Mouse (Mus musculus) midbrain, embryonic 11.5 days (tissue): ENCODE measurements at regions not wholly inside any gene's neighbourhood (a gene's known extent, or its start where the extent isn't known, plus 50 kb on each side); places are given as distances from the start of the nearest gene placed in this dataset.

Experiments
- ATAC-seq: fragments of 200-750 bp; cut with Nextera tagmentation; 2 replicates; pipeline ENCODE4 v1.8.0; 2017; ENCODE audit warnings: moderate TSS enrichment, moderate library complexity; ENCODE audit not compliant: low FRiP score
- DNase-seq: peaks from one replicate; pipeline ENCODE4 v3.0.0; 2015; ENCODE audit warnings: low spot score; ENCODE audit errors: missing footprints
- H3K27ac ChIP-seq: fragments of 300-500 bp; sonication (generic); 2 replicates; pipeline ENCODE4 v1.5.1; 2014; ENCODE audit warnings: low read depth, low read length
- H3K27me3 ChIP-seq: fragments of 300-500 bp; sonication (generic); 2 replicates; pipeline ENCODE4 v1.6.1; 2014; ENCODE audit warnings: mild to moderate bottlenecking, low read length, moderate library complexity, mixed read lengths; ENCODE audit not compliant: control insufficient read depth, insufficient read depth
- H3K36me3 ChIP-seq: fragments of 300-500 bp; sonication (generic); 2 replicates; pipeline ENCODE4 v1.6.1; 2014; ENCODE audit warnings: mild to moderate bottlenecking, low read length, moderate library complexity, mixed read lengths; ENCODE audit not compliant: control insufficient read depth, insufficient read depth
- H3K4me1 ChIP-seq: fragments of 300-500 bp; sonication (generic); 2 replicates; pipeline ENCODE4 v1.6.1; 2014; ENCODE audit warnings: low read length; ENCODE audit not compliant: control insufficient read depth, insufficient read depth
- H3K4me2 ChIP-seq: fragments of 300-500 bp; sonication (generic); 2 replicates; pipeline ENCODE4 v1.6.1; 2014; ENCODE audit warnings: mild to moderate bottlenecking, moderate library complexity
- H3K4me3 ChIP-seq: fragments of 300-500 bp; sonication (generic); 2 replicates; pipeline ENCODE4 v1.5.1; 2014; ENCODE audit warnings: low read depth, low read length
- H3K9ac ChIP-seq: fragments of 300-500 bp; sonication (generic); 2 replicates; pipeline ENCODE4 v1.6.1; 2014; ENCODE audit warnings: low read length
- H3K9me3 ChIP-seq: fragments of 300-500 bp; sonication (generic); 2 replicates; pipeline ENCODE4 v1.6.1; 2016; ENCODE audit warnings: low read length; ENCODE audit not compliant: control insufficient read depth
- WGBS: fragments of 180-500 bp; shearing (Covaris S2); extraction: QIAGEN DNeasy Blood & Tissue Kit; methylation state at CpG from one replicate; pipeline ENCODE4 v1.1.7; 2014; 5-methylcytosine and 5-hydroxymethylcytosine counted together

DNA sequence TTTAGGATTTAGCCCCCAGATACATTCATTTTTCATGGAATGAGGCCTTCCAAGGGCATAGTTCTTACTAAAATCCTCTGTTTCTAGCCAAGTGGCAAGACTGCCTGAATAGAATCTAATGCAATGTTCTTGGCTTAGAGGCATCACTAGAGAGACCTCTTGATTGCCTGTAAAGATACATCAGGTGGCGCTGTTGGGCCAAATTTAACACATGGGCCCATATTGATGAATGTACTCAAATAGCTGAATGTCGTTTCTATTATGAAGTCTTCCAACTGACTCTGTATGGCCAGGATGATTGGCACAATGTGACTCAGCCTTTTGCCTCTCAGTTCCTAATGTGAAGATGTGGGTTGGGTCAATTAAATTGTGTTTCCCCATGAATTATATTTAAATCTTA lies 328.0 kb downstream of the Slco6d1 start:
- Histone ChIP-seq H3K27me3 (no peaks in the 10 kb centered on the region), H3K9me3 (no peaks in the 10 kb centered on the region), H3K4me1 (no peaks in the 10 kb centered on the region), H3K4me3 (no peak overlapping the region), H3K27ac (no peak overlapping the region), H3K36me3 (no peaks in the 10 kb centered on the region), H3K9ac (no peak overlapping the region), H3K4me2 (no peak overlapping the region)
- WGBS, result 6% methylated on average over 2 of the region's 2 CpGs
- peak; percentile 87 for ATAC-seq
- DNase-seq, result peak; percentile 92

DNA sequence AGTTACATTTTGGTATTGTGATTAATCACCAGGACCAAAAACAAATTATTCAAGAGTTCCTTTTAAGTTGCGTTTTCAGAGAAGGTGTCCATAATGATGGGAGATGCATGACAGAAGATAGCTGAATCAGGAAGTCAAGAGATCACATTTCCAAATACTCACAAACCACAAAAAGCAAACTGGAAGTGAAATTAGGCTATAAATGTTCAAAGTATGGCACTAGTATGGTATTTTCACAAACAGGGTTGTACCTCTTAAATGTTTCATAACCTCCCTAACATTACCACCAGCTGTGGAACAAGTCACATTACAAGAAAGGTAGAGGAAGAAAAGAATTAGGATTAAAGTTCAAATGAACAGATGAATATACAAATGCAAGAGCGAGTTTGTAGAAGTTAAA lies 367.6 kb downstream of the Slco6d1 start:
- Histone ChIP-seq H3K9ac (no peak overlapping the region), H3K4me1 (no peaks in the 10 kb centered on the region), H3K27ac (no peak overlapping the region), H3K27me3 (no peaks in the 10 kb centered on the region), H3K9me3 (no peaks in the 10 kb centered on the region), H3K4me3 (no peak overlapping the region), H3K4me2 (no peak overlapping the region), H3K36me3 (no peaks in the 10 kb centered on the region)
- DNase-seq (no peak), ATAC-seq (no peak)
- 90% methylated on average over 2 of the region's 2 CpGs for WGBS

DNA sequence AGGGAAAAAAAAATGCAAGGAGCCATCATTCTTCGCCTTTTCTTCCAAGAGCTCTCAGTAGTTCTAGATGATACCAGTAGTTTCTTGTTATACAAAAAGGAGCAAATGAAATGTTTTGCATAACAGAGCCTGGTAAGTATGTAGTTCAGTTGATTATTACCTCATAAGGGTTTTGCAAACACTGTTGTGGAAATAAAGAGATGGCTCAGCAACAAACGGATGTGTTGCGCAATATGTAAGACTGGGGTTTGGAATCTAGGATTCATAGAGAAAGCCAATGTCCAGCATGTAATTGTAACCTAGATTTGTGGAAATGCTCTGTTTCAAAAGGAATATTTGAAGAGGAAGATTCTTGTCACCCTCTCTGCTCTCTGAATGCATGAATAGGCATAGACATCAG lies 372.4 kb downstream of the Slco6d1 start:
- H3K27me3 ChIP-seq, result no peaks in the 10 kb centered on the region
- H3K9me3 ChIP-seq, result no peaks in the 10 kb centered on the region
- no peaks in the 10 kb centered on the region for H3K36me3 ChIP-seq
- H3K27ac ChIP-seq, result no peak overlapping the region
- H3K4me3 ChIP-seq, result no peak overlapping the region
- no peak overlapping the region for H3K9ac ChIP-seq
- ATAC-seq (no peak), DNase-seq (no peak)
- no peak overlapping the region for H3K4me2 ChIP-seq
- 93% methylated on average over 3 of the region's 3 CpGs for WGBS
- no peaks in the 10 kb centered on the region for H3K4me1 ChIP-seq

DNA sequence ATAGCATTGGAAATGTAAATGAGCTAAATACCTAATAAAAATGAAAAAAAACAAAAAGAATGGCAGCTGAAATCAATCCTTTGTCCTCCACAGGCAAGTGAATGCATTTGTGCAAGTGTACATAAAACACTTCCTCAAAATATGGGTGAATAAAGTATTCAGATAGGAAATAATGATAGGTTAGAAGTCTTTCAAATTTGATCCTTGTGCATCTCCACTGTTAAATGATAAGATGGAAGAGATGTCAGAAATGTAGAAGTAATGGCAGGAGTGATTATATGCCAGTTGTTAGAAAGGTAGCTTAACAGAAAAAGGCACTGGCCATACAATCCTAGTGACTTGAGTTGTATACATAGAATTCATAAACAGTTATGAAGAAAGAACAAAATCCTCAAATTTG lies 391.6 kb downstream of the Slco6d1 start:
- no peak overlapping the region for H3K4me3 ChIP-seq
- H3K27ac ChIP-seq, result no peak overlapping the region
- no peaks in the 10 kb centered on the region for H3K9me3 ChIP-seq
- no peaks in the 10 kb centered on the region for H3K4me1 ChIP-seq
- no peak for DNase-seq
- H3K4me2 ChIP-seq, result no peak overlapping the region
- no peak for ATAC-seq
- no peak overlapping the region for H3K9ac ChIP-seq
- no peaks in the 10 kb centered on the region for H3K27me3 ChIP-seq
- H3K36me3 ChIP-seq, result no peaks in the 10 kb centered on the region

DNA sequence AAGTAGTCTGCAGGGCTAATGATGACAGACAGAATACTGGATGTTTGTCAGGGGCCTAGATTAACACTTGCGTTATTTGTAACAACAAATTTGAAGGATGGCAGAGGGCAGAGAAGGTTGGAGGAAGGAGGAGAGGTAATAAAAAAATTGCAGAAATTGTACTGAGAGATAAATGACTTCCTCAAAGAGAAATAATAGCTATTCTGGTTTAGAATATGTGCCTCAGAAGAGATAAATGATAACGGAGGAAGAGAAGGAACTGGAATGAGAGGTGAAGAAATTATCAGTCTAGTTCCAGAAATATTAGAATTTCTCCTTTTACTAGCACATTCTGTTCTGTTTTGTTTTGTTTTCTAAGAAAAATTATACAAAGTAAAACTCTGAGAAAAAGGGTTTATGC lies 393.1 kb downstream of the Slco6d1 start:
- DNase-seq (no peak), ATAC-seq (no peak)
- WGBS, result 95% methylated on average over 2 of the region's 2 CpGs
- H3K36me3 ChIP-seq, result no peaks in the 10 kb centered on the region
- no peaks in the 10 kb centered on the region for H3K9me3 ChIP-seq
- no peaks in the 10 kb centered on the region for H3K4me1 ChIP-seq
- no peak overlapping the region for H3K9ac ChIP-seq
- H3K27ac ChIP-seq, result no peak overlapping the region
- no peak overlapping the region for H3K4me2 ChIP-seq
- H3K4me3 ChIP-seq, result no peak overlapping the region
- no peaks in the 10 kb centered on the region for H3K27me3 ChIP-seq

DNA sequence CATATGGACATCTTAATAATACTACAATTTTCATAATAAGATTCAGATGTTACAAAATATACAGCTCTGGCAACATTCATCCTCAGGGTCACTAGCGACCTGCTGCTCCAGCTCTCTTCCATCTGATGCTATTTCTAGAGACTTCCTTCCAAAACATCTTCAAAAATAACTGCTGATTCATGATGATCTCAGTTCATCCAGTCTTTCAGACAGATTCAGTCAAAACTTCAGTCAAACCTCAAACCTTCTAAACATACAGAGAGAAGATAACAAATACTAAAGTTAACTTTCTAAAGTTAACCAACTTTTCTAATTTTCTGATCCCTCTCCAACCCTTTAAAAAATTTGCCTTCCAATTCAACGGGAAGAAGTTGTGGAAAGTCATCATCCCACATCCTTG lies 397.2 kb downstream of the Slco6d1 start:
- Histone ChIP-seq H3K9ac (no peak overlapping the region), H3K4me3 (no peak overlapping the region), H3K4me2 (no peak overlapping the region), H3K36me3 (no peaks in the 10 kb centered on the region), H3K27me3 (no peaks in the 10 kb centered on the region), H3K4me1 (no peaks in the 10 kb centered on the region), H3K9me3 (no peaks in the 10 kb centered on the region), H3K27ac (no peak overlapping the region)
- no peak for DNase-seq
- 78% methylated on average over 2 of the region's 2 CpGs for WGBS
- ATAC-seq, result no peak

DNA sequence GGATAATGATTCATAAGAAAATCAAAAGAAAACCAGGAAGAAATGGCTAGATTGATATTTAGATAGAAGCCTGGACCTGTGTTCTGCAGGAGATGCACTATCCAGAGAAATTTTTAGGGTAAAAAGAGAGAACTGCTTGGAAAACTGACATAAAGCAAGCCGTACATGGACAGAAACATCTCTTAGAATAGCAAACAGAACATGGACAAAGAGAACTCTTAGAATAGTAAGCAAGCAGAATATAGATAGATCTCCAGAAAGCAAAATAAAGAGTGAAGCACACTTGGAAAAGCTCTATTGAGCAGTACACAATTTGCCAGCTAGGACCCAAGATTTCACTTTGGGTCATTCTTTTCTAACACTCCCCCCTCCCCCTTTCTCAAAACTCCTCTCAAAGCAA lies 439.3 kb downstream of the Slco6d1 start:
- DNase-seq (no peak), ATAC-seq (no peak)
- Histone ChIP-seq H3K27ac (no peak overlapping the region), H3K36me3 (no peaks in the 10 kb centered on the region), H3K4me1 (no peaks in the 10 kb centered on the region), H3K4me3 (no peak overlapping the region), H3K9ac (no peak overlapping the region), H3K4me2 (no peak overlapping the region), H3K9me3 (no peaks in the 10 kb centered on the region), H3K27me3 (no peaks in the 10 kb centered on the region)
- WGBS, result 81% methylated on average over 1 of the region's 1 CpGs

DNA sequence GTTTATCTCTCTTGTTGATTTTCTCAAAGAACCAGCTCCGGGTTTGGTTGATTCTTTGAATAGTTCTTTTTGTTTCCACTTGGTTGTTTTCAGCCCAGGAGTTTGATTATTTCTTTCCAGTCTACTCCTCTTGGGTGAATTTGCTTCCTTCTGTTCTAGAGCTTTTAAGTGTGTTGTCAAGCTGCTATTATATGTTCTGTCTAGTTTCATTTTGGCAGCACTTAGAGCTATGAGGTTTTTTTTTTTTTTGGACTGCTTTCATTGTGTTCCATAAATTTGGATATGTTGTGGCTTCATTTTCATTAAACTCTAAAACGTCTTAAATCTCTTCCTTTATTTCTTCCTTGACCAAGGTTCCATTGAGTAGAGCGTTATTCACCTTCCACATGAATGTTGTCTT lies 485.3 kb downstream of the Slco6d1 start:
- 85% methylated on average over 3 of the region's 3 CpGs for whole genome bisulfite sequencing
- Histone ChIP-seq H3K9me3 (no peaks in the 10 kb centered on the region), H3K27ac (no peak overlapping the region), H3K4me2 (no peak overlapping the region), H3K4me1 (no peaks in the 10 kb centered on the region), H3K4me3 (no peak overlapping the region), H3K9ac (no peak overlapping the region), H3K27me3 (no peaks in the 10 kb centered on the region), H3K36me3 (no peaks in the 10 kb centered on the region)
- ATAC-seq, result no peak
- DNase-seq, result no peak

DNA sequence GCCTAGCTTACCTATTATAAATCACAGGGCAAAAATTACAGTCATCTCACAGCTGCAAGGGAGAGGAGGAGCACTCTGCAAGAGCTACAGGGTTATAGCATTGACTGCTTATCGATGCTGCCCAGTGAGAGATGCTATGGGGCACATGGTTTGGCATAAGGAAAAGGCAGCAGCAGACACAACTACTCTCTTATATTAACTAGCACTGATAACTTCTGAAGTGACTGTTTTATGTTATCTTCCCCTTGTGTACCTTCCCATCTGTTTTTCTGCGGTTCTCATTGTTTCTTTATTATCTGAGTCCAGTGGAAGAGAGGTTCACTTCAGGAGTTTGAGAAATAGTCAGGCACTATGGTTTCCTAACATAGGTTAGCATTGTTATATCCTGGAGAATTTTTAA lies 502.1 kb downstream of the Slco6d1 start:
- Histone ChIP-seq H3K4me1 (no peaks in the 10 kb centered on the region), H3K9me3 (no peaks in the 10 kb centered on the region), H3K4me2 (no peak overlapping the region), H3K4me3 (no peak overlapping the region), H3K27me3 (no peaks in the 10 kb centered on the region), H3K36me3 (no peaks in the 10 kb centered on the region), H3K27ac (no peak overlapping the region), H3K9ac (no peak overlapping the region)
- 87% methylated on average over 2 of the region's 2 CpGs for WGBS
- ATAC-seq (no peak), DNase-seq (no peak)

DNA sequence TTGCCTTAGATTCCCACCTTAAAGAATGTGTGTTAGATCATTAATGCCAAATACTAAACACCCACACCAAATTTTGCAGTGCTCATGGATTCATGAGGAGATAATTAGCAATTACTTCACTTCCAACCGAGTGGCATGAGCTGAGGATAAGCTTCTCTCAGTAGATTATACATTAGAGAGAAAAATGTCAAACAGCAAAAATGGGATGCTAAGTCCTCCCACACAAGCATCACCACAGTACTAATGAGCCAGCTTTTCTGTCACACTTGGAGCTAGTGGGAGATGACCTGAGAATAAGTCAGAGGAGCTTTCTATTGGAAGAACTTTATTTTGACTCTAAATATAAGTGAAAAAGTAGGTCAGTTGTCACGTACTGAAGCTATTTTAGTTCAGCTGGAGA lies 504.0 kb downstream of the Slco6d1 start:
- no peak for DNase-seq
- Histone ChIP-seq H3K4me2 (no peak overlapping the region), H3K9ac (no peak overlapping the region), H3K4me3 (no peak overlapping the region), H3K36me3 (no peaks in the 10 kb centered on the region), H3K4me1 (no peaks in the 10 kb centered on the region), H3K27me3 (no peaks in the 10 kb centered on the region), H3K27ac (no peak overlapping the region), H3K9me3 (no peaks in the 10 kb centered on the region)
- no peak for ATAC-seq
- WGBS, result 88% methylated on average over 2 of the region's 2 CpGs
